Mouse (Mus musculus) limb, embryonic 15.5 days (tissue): Measurements from ENCODE around the gene Foxa2. TPM values are rescaled to one million over a fixed set of nuclear protein-coding genes. Genes with fewer than 3 reads are reported as not detected.

Experiments
- ATAC-seq: fragments of 200-750 bp; cut with Nextera tagmentation; 2 replicates; pipeline ENCODE4 v1.8.0; 2017; ENCODE audit warnings: low read depth, moderate TSS enrichment; ENCODE audit not compliant: insufficient number of reproducible peaks, low FRiP score, low TSS enrichment
- H3K27ac ChIP-seq: fragments of 300-500 bp; sonication (generic); 2 replicates; pipeline ENCODE4 v1.5.1; 2015; ENCODE audit warnings: moderate library complexity, mild to moderate bottlenecking, inconsistent platforms
- H3K27me3 ChIP-seq: fragments of 300-500 bp; sonication (generic); 2 replicates; pipeline ENCODE4 v1.6.1; 2015; ENCODE audit warnings: inconsistent platforms
- H3K36me3 ChIP-seq: fragments of 300-500 bp; sonication (generic); 2 replicates; pipeline ENCODE4 v1.6.1; 2015; ENCODE audit warnings: inconsistent platforms
- H3K4me1 ChIP-seq: fragments of 300-500 bp; sonication (generic); 2 replicates; pipeline ENCODE4 v1.6.1; 2015; ENCODE audit warnings: inconsistent platforms
- H3K4me2 ChIP-seq: fragments of 300-500 bp; sonication (generic); 2 replicates; pipeline ENCODE4 v1.6.1; 2015; ENCODE audit warnings: mild to moderate bottlenecking, inconsistent platforms
- H3K4me3 ChIP-seq: fragments of 300-500 bp; sonication (generic); 2 replicates; pipeline ENCODE4 v1.5.1; 2015; ENCODE audit warnings: mild to moderate bottlenecking, inconsistent platforms
- H3K9ac ChIP-seq: fragments of 300-500 bp; sonication (generic); 2 replicates; pipeline ENCODE4 v1.6.1; 2015; ENCODE audit warnings: inconsistent platforms
- H3K9me3 ChIP-seq: fragments of 300-500 bp; sonication (generic); 2 replicates; pipeline ENCODE4 v1.6.1; 2016; ENCODE audit warnings: inconsistent platforms
- WGBS: fragments of 180-500 bp; shearing (Covaris S2); methylation state at CpG from one replicate; pipeline ENCODE4 v1.1.7; 2015; 5-methylcytosine and 5-hydroxymethylcytosine counted together
- polyA plus RNA-seq: library from polyadenylated mRNA; unstranded; fragments of >200 nt; fragmentation: Nextera tagmentation; extraction: Ambion mirVana; gene quantifications from 2 replicates; pipeline ENCODE4 v1.2.1, GENCODE M21; 2015

The Foxa2 gene
- polyA plus RNA-seq, 1 experiment from 2014 or later = 0.09 TPM

DNA sequence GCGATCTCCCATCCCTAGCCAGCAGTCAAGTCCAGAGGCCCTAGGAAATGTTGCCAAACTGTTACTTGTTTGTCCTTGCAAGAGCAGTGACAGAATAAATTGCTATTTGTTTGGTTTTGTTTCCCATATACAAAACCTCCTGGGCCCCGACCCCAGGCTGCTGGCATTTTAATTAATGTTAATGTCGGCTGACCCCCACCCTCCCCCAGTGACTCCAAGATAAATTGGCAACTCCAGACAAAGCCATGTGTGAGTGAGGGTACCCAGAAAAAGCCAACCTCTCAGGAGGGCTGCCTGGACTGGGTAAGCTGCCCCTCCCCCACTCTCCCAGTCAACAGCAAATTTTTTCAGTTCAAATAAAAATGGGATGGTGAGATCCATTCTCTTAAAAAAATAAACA, 26.6 kb downstream of the Foxa2 start:
- H3K9me3 ChIP-seq = no peaks in the 10 kb centered on the region
- no peak overlapping the region for H3K4me2 ChIP-seq
- H3K9ac ChIP-seq = no peak overlapping the region
- no peak for ATAC-seq
- H3K27me3 ChIP-seq = peaks cover 52% of the 10 kb centered on the region
- H3K4me1 ChIP-seq = no peaks in the 10 kb centered on the region
- no peak overlapping the region for H3K4me3 ChIP-seq
- WGBS = 27% methylated on average over 3 of the region's 3 CpGs
- no peak overlapping the region for H3K27ac ChIP-seq
- no peaks in the 10 kb centered on the region for H3K36me3 ChIP-seq

DNA sequence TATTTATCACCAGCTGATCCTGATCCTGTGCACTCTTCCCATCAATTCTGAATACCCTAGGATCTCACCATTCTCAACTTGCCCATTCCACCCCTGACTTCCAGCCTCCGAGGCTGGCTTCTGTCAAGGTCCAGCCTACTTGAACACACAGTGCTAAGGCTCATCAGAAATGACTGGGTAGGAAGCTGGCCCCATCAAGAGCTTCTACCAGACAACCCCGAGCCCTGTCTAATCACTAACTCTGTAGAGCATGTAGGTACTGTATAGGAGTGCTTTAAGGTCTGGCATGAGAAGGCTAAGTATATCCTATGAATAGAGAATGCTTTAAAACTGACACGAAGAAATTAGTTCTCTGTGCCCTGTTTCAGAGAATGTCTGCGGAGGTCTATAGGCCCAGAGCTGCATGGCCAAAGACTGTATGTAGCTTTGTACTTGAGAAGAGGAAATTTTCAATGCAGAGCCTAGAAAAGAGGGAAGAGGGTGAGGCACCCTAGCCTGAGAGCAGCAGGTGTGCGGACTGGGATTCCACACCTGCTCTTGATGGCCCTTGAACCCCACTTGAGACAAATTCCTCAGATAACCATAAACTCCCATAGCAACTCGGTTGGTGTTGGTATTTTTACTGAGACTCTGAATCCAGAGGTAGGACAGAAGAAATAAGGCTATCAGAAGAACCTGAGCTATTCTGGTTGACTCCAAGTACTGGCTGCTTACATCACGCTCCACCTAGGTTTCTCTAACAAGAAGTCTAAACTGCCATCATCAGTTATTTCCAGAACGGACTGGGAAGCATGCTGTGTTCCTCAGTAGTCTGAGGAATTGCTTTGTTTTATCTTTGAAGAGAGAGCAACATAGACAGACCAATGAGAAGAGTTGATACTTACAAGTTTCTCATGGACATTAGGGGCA, 28.7 kb downstream of the Foxa2 start:
- Histone ChIP-seq H3K4me3 (no peak overlapping the region), H3K27me3 (peaks cover 31% of the 10 kb centered on the region), H3K9me3 (no peaks in the 10 kb centered on the region), H3K4me1 (no peaks in the 10 kb centered on the region), H3K9ac (no peak overlapping the region), H3K27ac (no peak overlapping the region), H3K4me2 (no peak overlapping the region), H3K36me3 (no peaks in the 10 kb centered on the region)
- 80% methylated on average over 8 of the region's 8 CpGs for WGBS
- ATAC-seq = no peak

DNA sequence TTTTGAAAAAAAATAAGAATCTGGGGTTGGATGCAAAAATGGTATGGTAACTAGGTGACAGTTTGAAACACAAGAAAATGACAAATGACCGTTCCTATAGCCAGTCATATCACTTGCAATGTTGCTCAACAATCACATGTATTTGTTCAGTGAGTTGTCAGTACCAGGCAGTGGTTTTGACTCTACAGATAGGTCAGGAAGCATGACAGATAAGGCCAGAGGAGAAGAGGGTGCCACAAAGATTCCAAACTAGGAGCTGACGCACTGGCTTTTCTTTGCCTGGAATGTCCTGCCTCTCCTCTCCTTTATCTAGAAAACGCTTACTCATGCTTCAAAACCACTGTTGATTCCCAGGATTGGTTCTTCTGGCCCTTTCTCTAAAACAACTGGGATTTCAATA, 33.4 kb downstream of the Foxa2 start:
- no peaks in the 10 kb centered on the region for H3K9me3 ChIP-seq
- H3K27me3 ChIP-seq = 0 out of 2 replicates have a peak, but pooled peaks cover 5% of the 10 kb centered on the region
- no peaks in the 10 kb centered on the region for H3K36me3 ChIP-seq
- 85% methylated on average over 3 of the region's 3 CpGs for WGBS
- no peak overlapping the region for H3K27ac ChIP-seq
- no peak for ATAC-seq
- H3K4me1 ChIP-seq = no peaks in the 10 kb centered on the region
- H3K4me3 ChIP-seq = no peak overlapping the region
- H3K9ac ChIP-seq = no peak overlapping the region
- H3K4me2 ChIP-seq = no peak overlapping the region

DNA sequence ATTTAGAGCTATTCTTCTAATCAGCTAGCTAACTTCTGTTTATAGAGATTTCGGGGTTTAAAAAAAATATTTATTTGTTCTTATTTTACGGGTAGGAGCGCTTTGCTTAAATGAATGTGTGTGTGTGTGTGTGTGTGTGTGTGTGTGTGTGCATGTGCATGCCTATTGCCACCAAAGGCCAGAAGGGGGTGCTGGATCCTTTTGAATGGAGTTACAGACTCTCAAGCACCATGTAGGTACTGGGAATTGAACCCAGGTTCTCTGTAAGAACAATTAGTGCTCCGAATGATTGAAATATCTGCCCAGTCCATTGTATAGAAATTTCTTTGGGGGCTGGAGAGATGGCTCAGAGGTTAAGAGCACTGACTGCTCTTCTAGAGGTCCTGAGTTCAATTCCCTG, 37.7 kb downstream of the Foxa2 start:
- no peak overlapping the region for H3K27ac ChIP-seq
- H3K9ac ChIP-seq = no peak overlapping the region
- no peaks in the 10 kb centered on the region for H3K9me3 ChIP-seq
- no peak overlapping the region for H3K4me2 ChIP-seq
- no peaks in the 10 kb centered on the region for H3K4me1 ChIP-seq
- H3K4me3 ChIP-seq = no peak overlapping the region
- WGBS = 90% methylated on average over 4 of the region's 4 CpGs
- no peaks in the 10 kb centered on the region for H3K27me3 ChIP-seq
- ATAC-seq = no peak
- H3K36me3 ChIP-seq = no peaks in the 10 kb centered on the region

DNA sequence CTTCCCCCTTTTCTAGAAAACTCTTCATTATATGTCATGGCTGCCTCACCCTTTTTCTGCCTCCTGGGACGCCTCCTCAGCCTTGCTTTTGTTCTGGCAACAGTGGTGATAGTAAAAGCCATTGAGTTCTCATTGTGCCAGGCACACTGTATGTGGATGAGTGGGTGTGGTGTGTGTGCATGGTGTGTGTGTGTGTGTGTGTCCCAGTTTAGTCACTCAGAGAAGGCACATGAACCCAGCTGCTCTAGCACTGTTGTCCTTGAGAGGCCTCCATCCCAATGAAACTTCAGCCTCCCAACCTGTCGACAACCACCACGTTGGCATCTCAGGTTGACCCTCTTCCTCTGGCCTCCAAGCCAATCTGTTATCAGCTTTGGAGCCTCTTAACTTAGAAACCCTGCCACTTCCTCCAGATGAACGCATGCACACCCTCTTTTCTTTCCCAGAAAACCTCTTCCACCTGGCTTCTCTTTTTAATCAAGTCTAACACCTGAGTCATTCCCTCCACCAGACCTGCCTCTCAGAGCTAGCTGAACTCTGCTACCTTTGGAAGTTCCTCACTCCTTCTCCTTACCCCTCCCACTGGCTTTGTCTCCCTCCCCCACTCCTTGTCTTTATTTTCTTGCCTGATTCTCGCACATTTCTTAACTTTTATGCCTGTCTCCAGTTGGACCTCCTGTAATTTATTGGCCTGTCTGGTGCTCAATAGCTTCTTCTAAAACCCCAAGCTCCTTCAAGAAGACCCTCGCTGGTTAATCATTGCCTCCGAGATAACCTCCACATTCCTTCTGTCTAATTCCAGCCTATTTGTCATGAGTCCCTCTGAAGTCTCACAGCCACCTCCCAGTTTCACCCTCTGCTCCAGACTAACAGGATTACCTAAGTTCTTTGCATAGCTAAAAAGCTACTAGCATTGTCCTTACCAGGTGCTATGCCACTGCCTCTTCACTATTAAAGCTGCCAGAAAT, 41.9 kb downstream of the Foxa2 start:
- Histone ChIP-seq H3K9me3 (no peaks in the 10 kb centered on the region), H3K27ac (no peak overlapping the region), H3K36me3 (no peaks in the 10 kb centered on the region), H3K4me3 (no peak overlapping the region), H3K27me3 (no peaks in the 10 kb centered on the region), H3K9ac (no peak overlapping the region), H3K4me2 (no peak overlapping the region), H3K4me1 (no peaks in the 10 kb centered on the region)
- WGBS = 55% methylated on average over 7 of the region's 7 CpGs
- ATAC-seq = no peak

DNA sequence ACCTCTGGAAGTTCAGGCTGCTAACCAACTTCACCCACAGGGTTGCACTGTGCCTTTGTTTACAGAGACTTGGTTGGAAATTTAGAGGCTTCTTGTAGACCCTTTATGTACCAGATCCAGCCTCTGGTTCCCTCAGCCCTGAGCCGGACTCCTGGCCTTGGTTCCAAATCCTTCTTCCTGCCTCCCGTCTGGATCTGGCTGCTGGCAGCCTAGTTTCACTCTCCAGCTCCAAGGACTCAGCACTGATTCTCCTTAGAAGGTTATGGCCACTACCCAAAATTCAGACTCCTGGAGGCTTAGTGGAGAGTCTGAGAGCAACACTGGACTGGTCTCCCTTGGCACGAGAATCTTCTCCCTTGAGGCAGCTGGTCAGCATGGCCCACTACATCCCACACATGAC, 43.3 kb downstream of the Foxa2 start:
- H3K9me3 ChIP-seq = no peaks in the 10 kb centered on the region
- no peak overlapping the region for H3K9ac ChIP-seq
- ATAC-seq = no peak
- WGBS = 74% methylated on average over 3 of the region's 3 CpGs
- no peak overlapping the region for H3K4me3 ChIP-seq
- no peaks in the 10 kb centered on the region for H3K27me3 ChIP-seq
- no peak overlapping the region for H3K4me2 ChIP-seq
- H3K27ac ChIP-seq = no peak overlapping the region
- H3K36me3 ChIP-seq = no peaks in the 10 kb centered on the region
- H3K4me1 ChIP-seq = no peaks in the 10 kb centered on the region

DNA sequence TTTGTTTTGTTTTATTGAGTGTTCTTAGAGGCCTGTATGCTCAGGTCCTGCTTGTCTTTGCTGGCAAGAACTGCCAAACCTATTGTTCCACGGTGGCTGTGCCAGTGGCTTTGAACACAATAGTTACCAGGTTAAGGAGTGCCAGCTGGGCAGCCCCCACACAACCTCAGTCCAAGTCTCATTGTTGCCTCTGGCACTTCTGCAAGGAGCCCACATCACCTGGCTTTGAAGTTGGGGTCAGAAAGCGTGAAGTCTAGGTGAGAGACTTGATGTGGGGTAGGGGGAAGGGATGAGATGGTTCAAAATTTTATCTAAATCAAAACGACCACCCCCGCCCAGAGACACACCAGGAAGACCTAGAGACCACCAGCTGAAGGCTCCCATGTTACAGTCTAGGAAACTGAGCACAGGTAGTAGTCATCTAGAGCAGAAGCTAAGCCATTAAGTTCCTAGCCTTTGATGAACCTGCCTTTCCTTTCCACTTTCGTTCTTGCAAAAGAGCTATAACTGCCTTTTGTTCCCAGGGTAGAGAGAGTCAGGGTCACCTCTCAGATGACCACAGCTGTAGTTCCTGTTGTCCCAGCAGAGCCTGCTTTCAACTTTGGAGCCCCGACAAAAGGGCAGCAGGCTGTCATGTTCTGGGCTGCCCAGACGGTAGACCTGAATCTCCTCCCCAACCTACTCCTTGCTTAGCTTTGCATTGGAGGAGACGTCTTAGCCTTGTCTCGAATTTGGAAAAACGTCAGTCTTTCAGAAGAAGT, 48.4 kb downstream of the Foxa2 start:
- no peak overlapping the region for H3K4me3 ChIP-seq
- no peak overlapping the region for H3K4me2 ChIP-seq
- no peak overlapping the region for H3K9ac ChIP-seq
- no peaks in the 10 kb centered on the region for H3K36me3 ChIP-seq
- 74% methylated on average over 10 of the region's 10 CpGs for WGBS
- H3K27me3 ChIP-seq = no peaks in the 10 kb centered on the region
- ATAC-seq = no peak
- H3K4me1 ChIP-seq = no peaks in the 10 kb centered on the region
- no peak overlapping the region for H3K27ac ChIP-seq
- no peaks in the 10 kb centered on the region for H3K9me3 ChIP-seq

DNA sequence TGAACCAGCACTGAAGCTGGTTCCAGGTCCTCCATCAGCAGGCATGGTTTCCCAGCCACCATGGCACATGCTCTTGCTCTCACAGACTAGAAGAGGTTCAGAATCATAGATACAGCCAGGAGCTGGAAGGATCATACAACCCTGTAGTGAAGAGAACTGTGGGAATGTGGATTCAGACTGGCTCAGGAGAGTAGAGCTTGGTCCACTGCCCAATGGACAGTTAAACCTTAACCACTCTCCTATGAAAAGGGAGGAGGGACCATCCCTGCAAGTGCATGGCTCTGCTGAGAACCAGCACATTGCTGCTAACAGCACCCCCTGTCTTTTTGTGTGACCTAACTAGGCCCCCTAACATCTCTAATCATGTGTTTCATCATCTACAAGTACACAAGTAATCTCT, 50.0 kb downstream of the Foxa2 start:
- H3K36me3 ChIP-seq = no peaks in the 10 kb centered on the region
- H3K4me2 ChIP-seq = no peak overlapping the region
- no peaks in the 10 kb centered on the region for H3K9me3 ChIP-seq
- H3K4me1 ChIP-seq = no peaks in the 10 kb centered on the region
- no peak overlapping the region for H3K4me3 ChIP-seq
- no peak overlapping the region for H3K27ac ChIP-seq
- no peak for ATAC-seq
- no peaks in the 10 kb centered on the region for H3K27me3 ChIP-seq
- H3K9ac ChIP-seq = no peak overlapping the region

DNA sequence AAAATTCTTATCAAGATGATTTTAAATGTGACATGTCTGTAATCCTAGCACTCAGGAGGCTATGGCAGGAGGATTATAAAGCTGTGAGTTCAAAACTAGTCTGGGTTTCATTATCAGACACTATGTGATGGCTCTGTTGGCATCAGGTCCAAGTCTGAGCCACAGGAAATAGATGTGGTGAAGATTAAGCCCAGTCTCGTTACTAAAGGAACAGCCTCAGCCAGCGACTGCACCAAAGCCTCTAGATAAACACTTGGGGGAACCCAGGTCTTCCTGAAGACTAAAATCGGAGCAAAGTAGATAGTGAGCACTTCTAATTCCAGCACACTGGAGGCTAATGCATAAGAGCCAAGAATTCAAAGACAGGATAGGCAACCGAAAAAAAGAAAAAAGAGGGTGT, 52.9 kb downstream of the Foxa2 start:
- H3K36me3 ChIP-seq = no peaks in the 10 kb centered on the region
- no peak overlapping the region for H3K4me2 ChIP-seq
- H3K4me3 ChIP-seq = no peak overlapping the region
- no peak overlapping the region for H3K9ac ChIP-seq
- H3K9me3 ChIP-seq = no peaks in the 10 kb centered on the region
- no peak for ATAC-seq
- H3K27me3 ChIP-seq = no peaks in the 10 kb centered on the region
- H3K27ac ChIP-seq = no peak overlapping the region
- no peaks in the 10 kb centered on the region for H3K4me1 ChIP-seq
- 65% methylated on average over 4 of the region's 4 CpGs for WGBS

DNA sequence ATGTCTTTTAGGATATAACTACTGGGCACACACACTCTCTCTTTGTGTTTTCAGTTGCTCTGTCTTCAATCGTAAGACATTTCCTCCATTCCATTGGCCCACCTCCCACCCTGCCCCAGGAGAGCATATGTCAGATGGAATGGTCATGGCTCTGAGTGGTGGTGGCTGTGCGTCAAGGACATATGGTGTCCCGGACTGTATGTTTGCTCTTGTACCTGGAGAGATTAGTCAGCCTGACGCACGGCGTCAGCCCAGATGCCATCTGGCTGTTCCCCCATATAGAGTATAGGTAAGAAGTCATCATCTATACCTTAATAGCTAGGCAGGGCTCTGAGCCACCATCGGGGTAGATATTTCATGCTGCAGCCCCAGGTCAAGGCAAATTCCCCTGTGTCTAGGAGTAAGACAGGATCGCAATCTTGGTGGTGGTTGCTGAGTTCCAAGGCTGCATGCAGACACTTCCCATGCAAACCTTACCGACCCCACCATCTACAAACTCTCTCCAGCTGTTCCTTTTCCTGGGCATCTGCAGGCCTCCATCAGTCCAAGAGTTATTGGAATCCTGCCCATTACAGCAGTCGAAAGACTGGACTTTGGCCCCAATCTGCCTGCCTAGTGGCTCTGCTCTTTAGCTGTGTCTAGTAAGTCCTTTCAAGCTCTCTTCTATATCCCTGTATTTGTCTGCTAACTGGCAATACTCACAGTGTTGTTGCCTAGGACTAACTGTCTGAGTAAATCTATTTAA, 53.7 kb downstream of the Foxa2 start:
- H3K4me1 ChIP-seq = no peaks in the 10 kb centered on the region
- H3K4me2 ChIP-seq = no peak overlapping the region
- WGBS = 86% methylated on average over 10 of the region's 10 CpGs
- no peak overlapping the region for H3K9ac ChIP-seq
- no peaks in the 10 kb centered on the region for H3K27me3 ChIP-seq
- H3K9me3 ChIP-seq = no peaks in the 10 kb centered on the region
- H3K27ac ChIP-seq = no peak overlapping the region
- no peaks in the 10 kb centered on the region for H3K36me3 ChIP-seq
- ATAC-seq = no peak
- no peak overlapping the region for H3K4me3 ChIP-seq
